Mouse (Mus musculus): ENCODE results near the gene Ewsr1. TPM values are rescaled to one million over a fixed set of nuclear protein-coding genes. Genes with fewer than 3 reads are reported as not detected.
A peak's percentile ranks its signal among the peaks of the same experiment; 100 is the strongest.

The Ewsr1 gene
- polyA plus RNA-seq, 1 experiment from 2014 or later: 242 TPM

DNA sequence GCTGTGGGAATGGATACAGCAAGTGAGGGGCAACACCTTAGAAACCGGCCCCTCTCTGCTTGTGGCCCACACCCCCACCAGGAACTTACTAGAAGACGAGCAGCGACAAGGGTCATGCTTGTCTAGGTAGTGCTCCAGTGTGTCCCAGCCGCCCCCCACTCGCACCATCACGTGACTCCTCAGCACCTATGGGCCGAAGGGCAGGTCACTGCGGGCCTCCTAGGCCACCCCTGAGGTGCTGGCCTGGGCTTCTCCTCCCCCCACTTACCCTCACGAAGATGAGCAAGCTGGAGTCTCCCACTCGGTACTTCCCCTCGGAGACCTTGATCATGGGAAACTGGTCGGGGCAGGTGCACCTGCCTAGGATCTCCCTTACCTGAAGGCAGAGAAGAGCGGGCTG, 36.7 kb downstream of the Ewsr1 start:
- no peaks in the 10 kb centered on the region for H3K9me3 ChIP-seq (ENCODE audit: control insufficient read depth, low read length)
- peak overlapping the region; percentile 33 to 44 for H3K4me3 ChIP-seq (ENCODE audit: control insufficient read depth in 1 of 2, insufficient read depth in 1 of 2, low read depth in 1 of 2, low read length in 2 of 2)
- peaks cover 28 to 49% of the 10 kb centered on the region in 2 experiments for H3K4me1 ChIP-seq (ENCODE audit: control insufficient read depth in 2 of 2, insufficient read depth in 2 of 2, low read length in 2 of 2)
- peak overlapping the region; percentile 60; the same call in 1 of the 2 replicates for H3K9ac ChIP-seq (ENCODE audit: low read length)
- H3K27me3 ChIP-seq (ENCODE audit: control insufficient read depth, insufficient read depth, low read length): peaks cover 54% of the 10 kb centered on the region
- no peak overlapping the region for H3K27ac ChIP-seq (replicated peaks in 1 of 2; ENCODE audit: control insufficient read depth in 1 of 2, insufficient read depth in 1 of 2, low read depth in 2 of 2, low read length in 2 of 2)
- H3K36me3 ChIP-seq (ENCODE audit: control insufficient read depth, insufficient read depth, low read length): peaks cover 9% of the 10 kb centered on the region
- 42% methylated on average over 13 of the region's 13 CpGs for WGBS
- peak overlapping the region; percentile 83 for H3K4me2 ChIP-seq (ENCODE audit: low read length)
- ATAC-seq (ENCODE audit: insufficient number of reproducible peaks, insufficient read depth, low FRiP score, low read depth): no peak

DNA sequence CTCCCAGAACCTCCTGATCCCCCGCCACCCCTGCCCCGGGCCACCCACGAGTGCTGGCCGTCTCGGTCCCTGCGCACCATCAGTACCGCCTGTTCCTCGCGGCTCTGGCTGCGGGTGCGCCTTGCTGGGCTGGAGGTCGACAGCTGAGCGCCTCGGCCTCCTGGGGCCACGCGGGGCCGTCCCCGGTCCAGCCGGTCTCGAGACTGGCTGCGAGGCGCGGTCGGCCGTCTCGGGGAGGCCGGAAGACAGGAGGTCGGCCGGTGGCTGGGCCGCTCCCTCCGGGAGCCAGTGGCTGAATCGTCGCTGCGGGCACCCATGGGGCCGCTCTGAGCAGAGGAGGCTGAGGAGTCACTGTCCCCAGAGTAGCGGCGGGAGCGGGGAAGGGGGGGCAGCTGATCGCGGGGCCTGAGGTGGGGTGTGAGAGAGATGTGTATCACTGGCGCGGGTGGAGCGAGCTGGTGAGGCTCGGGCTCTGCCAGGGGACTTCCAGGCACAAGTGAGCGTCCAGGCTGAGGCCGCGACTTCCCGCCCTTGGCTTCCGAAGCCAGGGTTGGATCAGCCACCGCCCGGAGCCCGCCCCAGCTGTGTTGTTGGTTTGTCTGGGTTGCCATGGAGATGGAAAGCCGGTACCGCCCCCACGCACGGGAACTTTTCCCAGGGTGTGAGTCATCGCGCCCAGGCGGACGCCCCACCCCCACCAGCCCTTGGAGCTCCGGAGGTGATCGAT, 37.5 kb downstream of the Ewsr1 start:
- peak; percentile 44 for ATAC-seq (ENCODE audit: insufficient number of reproducible peaks, insufficient read depth, low FRiP score, low read depth)
- Histone ChIP-seq H3K9ac (ENCODE audit: low read length) (peak overlapping the region; percentile 60; the same call in 1 of the 2 replicates), H3K36me3 (ENCODE audit: control insufficient read depth, insufficient read depth, low read length) (peaks cover 9% of the 10 kb centered on the region), H3K27ac (replicated peaks in 1 of 2; ENCODE audit: control insufficient read depth in 1 of 2, insufficient read depth in 1 of 2, low read depth in 2 of 2, low read length in 2 of 2) (no peak overlapping the region), H3K27me3 (ENCODE audit: control insufficient read depth, insufficient read depth, low read length) (peaks cover 62% of the 10 kb centered on the region), H3K4me3 (ENCODE audit: control insufficient read depth in 1 of 2, insufficient read depth in 1 of 2, low read depth in 1 of 2, low read length in 2 of 2) (peak overlapping the region; percentile 33 to 44), H3K4me1 (ENCODE audit: control insufficient read depth in 2 of 2, insufficient read depth in 2 of 2, low read length in 2 of 2) (peaks cover 28 to 49% of the 10 kb centered on the region in 2 experiments), H3K9me3 (ENCODE audit: control insufficient read depth, low read length) (no peaks in the 10 kb centered on the region), H3K4me2 (ENCODE audit: low read length) (peak overlapping the region; percentile 83)
- 2% methylated on average over 62 of the region's 62 CpGs for WGBS

DNA sequence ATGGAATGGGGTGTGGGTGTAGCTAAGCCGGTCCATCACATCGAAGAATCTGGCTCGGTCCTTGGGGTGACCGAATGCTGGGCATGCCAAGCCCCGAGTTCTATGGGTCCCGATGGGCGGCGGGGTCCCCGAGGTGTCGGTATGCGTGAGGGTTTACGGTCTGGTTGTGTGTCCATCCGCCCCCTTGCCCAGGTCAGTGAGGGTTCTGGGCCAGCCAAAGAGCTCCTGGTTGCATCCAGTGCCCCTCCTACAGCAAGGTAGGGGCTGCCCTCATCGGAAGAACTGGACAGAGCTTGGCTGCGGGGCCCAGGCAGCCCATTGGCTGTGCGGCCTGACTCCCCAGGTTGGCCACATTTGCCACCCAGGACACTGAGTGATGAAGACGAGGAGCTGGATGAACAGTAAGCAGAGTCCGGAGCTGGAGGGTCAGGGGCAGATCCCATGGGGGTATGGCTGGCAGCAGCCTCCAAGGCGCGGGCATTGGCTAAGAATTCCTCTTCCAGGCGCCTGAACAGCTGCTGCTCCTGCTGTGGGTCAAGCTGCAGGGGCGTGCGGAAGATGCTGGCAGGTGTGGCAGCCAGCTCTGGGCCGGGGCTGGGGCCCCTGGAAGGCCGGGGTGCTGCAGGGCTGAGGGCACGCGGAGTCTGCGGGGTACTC, 38.2 kb downstream of the Ewsr1 start:
- peak overlapping the region; percentile 83 for H3K4me2 ChIP-seq (ENCODE audit: low read length)
- H3K36me3 ChIP-seq (ENCODE audit: control insufficient read depth, insufficient read depth, low read length): peaks cover 9% of the 10 kb centered on the region
- H3K9me3 ChIP-seq (ENCODE audit: control insufficient read depth, low read length): no peaks in the 10 kb centered on the region
- ATAC-seq (ENCODE audit: insufficient number of reproducible peaks, insufficient read depth, low FRiP score, low read depth): no peak
- peaks cover 28 to 49% of the 10 kb centered on the region in 2 experiments for H3K4me1 ChIP-seq (ENCODE audit: control insufficient read depth in 2 of 2, insufficient read depth in 2 of 2, low read length in 2 of 2)
- WGBS: 65% methylated on average over 28 of the region's 28 CpGs
- peaks cover 69% of the 10 kb centered on the region for H3K27me3 ChIP-seq (ENCODE audit: control insufficient read depth, insufficient read depth, low read length)
- H3K9ac ChIP-seq (ENCODE audit: low read length): peak overlapping the region; percentile 60; the same call in 1 of the 2 replicates
- H3K27ac ChIP-seq (replicated peaks in 1 of 2; ENCODE audit: control insufficient read depth in 1 of 2, insufficient read depth in 1 of 2, low read depth in 2 of 2, low read length in 2 of 2): no peak overlapping the region
- H3K4me3 ChIP-seq (ENCODE audit: control insufficient read depth in 1 of 2, insufficient read depth in 1 of 2, low read depth in 1 of 2, low read length in 2 of 2): peak overlapping the region in 1 of 2 experiments; percentile 44; a peak in 2 of 4 replicates

DNA sequence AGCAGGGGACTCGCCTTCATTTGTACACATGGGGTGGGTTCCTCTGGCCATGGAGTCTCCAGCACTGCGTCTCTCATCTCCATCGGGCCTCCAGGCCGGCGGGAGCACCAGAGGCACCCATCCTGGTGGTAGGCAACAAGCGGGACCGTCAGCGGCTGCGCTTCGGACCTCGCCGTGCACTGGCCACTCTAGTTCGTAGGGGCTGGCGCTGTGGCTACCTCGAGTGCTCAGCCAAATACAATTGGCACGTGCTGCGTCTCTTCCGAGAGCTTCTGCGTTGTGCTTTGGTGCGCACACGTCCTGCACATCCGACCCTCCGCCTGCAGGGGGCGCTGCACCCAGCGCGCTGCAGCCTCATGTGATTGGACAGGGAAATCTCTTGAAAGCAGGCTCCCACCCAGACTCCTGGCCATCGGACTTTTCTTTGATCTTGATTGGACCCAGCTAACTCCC, 39.3 kb downstream of the Ewsr1 start:
- Histone ChIP-seq H3K36me3 (ENCODE audit: control insufficient read depth, insufficient read depth, low read length) (peaks cover 9% of the 10 kb centered on the region), H3K4me1 (ENCODE audit: control insufficient read depth in 2 of 2, insufficient read depth in 2 of 2, low read length in 2 of 2) (peaks cover 28 to 47% of the 10 kb centered on the region in 2 experiments), H3K9ac (ENCODE audit: low read length) (no peak overlapping the region), H3K27me3 (ENCODE audit: control insufficient read depth, insufficient read depth, low read length) (peaks cover 69% of the 10 kb centered on the region), H3K9me3 (ENCODE audit: control insufficient read depth, low read length) (no peaks in the 10 kb centered on the region), H3K4me3 (ENCODE audit: control insufficient read depth in 1 of 2, insufficient read depth in 1 of 2, low read depth in 1 of 2, low read length in 2 of 2) (no peak overlapping the region), H3K27ac (replicated peaks in 1 of 2; ENCODE audit: control insufficient read depth in 1 of 2, insufficient read depth in 1 of 2, low read depth in 2 of 2, low read length in 2 of 2) (no peak overlapping the region), H3K4me2 (ENCODE audit: low read length) (no peak overlapping the region)
- WGBS: 10% methylated on average over 27 of the region's 27 CpGs
- no peak for ATAC-seq (ENCODE audit: insufficient number of reproducible peaks, insufficient read depth, low FRiP score, low read depth)

DNA sequence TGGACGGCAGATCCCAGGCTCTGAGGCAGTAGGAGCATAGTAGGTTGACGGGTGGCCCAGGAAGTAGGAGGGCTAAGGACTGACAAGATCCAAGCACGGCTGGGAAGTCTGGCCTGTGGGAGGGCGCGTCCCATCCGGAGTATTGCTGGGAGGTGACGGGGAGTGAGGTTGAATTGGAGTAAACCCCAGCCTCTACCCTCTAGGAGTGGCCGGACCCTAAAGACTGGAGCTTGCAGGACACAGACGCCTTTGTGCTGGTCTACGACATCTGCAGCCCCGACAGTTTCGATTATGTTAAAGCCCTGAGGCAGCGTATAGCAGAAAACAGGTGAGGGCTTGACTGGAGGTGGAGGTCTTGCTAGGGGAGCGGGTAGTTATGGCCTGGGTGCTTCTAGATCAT, 39.8 kb downstream of the Ewsr1 start:
- WGBS: 29% methylated on average over 14 of the region's 14 CpGs
- Histone ChIP-seq H3K36me3 (ENCODE audit: control insufficient read depth, insufficient read depth, low read length) (peaks cover 9% of the 10 kb centered on the region), H3K27me3 (ENCODE audit: control insufficient read depth, insufficient read depth, low read length) (peaks cover 69% of the 10 kb centered on the region), H3K4me3 (ENCODE audit: control insufficient read depth in 1 of 2, insufficient read depth in 1 of 2, low read depth in 1 of 2, low read length in 2 of 2) (no peak overlapping the region), H3K9me3 (ENCODE audit: control insufficient read depth, low read length) (no peaks in the 10 kb centered on the region), H3K9ac (ENCODE audit: low read length) (no peak overlapping the region), H3K4me2 (ENCODE audit: low read length) (no peak overlapping the region), H3K4me1 (ENCODE audit: control insufficient read depth in 2 of 2, insufficient read depth in 2 of 2, low read length in 2 of 2) (peaks cover 23 to 42% of the 10 kb centered on the region in 2 experiments), H3K27ac (replicated peaks in 1 of 2; ENCODE audit: control insufficient read depth in 1 of 2, insufficient read depth in 1 of 2, low read depth in 2 of 2, low read length in 2 of 2) (no peak overlapping the region)
- no peak for ATAC-seq (ENCODE audit: insufficient number of reproducible peaks, insufficient read depth, low FRiP score, low read depth)

DNA sequence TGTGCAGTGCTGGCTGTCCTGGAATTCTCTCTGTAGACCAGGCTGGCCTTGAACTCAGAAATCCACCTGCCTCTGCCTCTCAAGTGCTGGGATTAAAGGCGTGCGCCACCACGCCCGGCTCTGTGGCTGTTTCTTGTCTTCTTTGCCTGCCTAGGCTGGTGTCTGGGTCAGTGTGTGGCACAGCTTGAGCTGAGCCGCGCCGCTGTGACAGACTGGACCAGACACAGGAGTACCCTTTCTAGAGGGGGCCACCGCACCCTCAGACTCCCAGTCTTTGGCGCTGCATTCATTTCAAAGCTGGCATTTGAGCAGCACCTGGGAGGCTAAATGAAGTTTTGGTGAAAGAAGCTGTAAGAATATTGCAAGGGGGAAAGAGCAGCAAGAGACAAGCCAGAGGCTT, 40.3 kb downstream of the Ewsr1 start:
- no peaks in the 10 kb centered on the region for H3K9me3 ChIP-seq (ENCODE audit: control insufficient read depth, low read length)
- peaks cover 20 to 38% of the 10 kb centered on the region in 2 experiments for H3K4me1 ChIP-seq (ENCODE audit: control insufficient read depth in 2 of 2, insufficient read depth in 2 of 2, low read length in 2 of 2)
- peaks cover 68% of the 10 kb centered on the region for H3K27me3 ChIP-seq (ENCODE audit: control insufficient read depth, insufficient read depth, low read length)
- 23% methylated on average over 9 of the region's 9 CpGs for WGBS
- H3K4me3 ChIP-seq (ENCODE audit: control insufficient read depth in 1 of 2, insufficient read depth in 1 of 2, low read depth in 1 of 2, low read length in 2 of 2): no peak overlapping the region; a peak in 1 of 4 replicates
- no peak for ATAC-seq (ENCODE audit: insufficient number of reproducible peaks, insufficient read depth, low FRiP score, low read depth)
- no peak overlapping the region for H3K4me2 ChIP-seq (ENCODE audit: low read length)
- H3K27ac ChIP-seq (replicated peaks in 1 of 2; ENCODE audit: control insufficient read depth in 1 of 2, insufficient read depth in 1 of 2, low read depth in 2 of 2, low read length in 2 of 2): no peak overlapping the region
- no peak overlapping the region for H3K9ac ChIP-seq (ENCODE audit: low read length)
- H3K36me3 ChIP-seq (ENCODE audit: control insufficient read depth, insufficient read depth, low read length): peaks cover 9% of the 10 kb centered on the region

DNA sequence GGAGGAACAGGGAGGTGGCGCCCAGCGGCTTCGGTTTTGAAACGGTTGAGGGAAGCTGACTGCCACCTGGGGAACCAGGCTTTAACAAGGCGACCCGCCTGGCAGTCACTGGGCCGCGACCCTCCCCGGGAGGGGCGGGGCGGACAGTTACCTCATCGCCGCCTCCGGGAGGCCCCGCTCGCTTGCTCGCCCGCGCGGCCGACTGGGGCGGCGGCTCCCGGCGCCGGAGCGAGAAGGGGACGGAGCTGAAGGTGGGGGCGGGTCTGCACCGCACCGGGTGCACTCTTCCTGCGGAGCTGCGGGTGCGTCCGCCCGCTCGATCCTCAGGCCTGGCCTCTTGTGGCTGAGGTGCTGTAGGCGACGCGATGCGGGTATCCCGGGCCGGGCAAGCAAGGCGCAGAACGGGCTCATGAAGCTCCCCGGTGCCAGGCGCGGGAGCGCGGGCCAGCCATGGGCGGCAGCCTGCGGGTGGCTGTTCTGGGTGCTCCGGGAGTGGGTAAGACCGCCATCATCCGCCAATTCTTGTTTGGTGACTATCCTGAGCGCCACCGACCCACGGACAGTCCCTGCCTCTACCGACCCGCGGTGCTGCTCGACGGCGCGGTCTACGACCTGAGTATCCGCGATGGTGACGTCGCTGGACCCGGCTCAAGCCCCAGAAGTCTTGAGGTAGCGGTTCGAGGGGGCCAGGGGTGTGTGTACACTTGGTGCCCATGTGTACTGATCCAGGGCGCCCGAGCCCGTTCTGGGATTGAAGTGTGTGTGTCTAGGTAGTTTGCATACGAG, 41.0 kb downstream of the Ewsr1 start, which contains the start of gene Rasl10a:
Gene Rasl10a (plus strand): TSS at position 273 of the 786 bp plus-strand sequence.
- Histone ChIP-seq H3K27me3 (ENCODE audit: control insufficient read depth, insufficient read depth, low read length) (peaks cover 61% of the 10 kb centered on the region), H3K27ac (replicated peaks in 1 of 2; ENCODE audit: control insufficient read depth in 1 of 2, insufficient read depth in 1 of 2, low read depth in 2 of 2, low read length in 2 of 2) (no peak within 1 kb of the TSS), H3K9me3 (ENCODE audit: control insufficient read depth, low read length) (no peaks in the 10 kb centered on the region), H3K4me2 (ENCODE audit: low read length) (peak within 1 kb of the TSS; percentile 99), H3K4me1 (ENCODE audit: control insufficient read depth in 2 of 2, insufficient read depth in 2 of 2, low read length in 2 of 2) (peaks cover 17 to 31% of the 10 kb centered on the region in 2 experiments), H3K4me3 (ENCODE audit: control insufficient read depth in 1 of 2, insufficient read depth in 1 of 2, low read depth in 1 of 2, low read length in 2 of 2) (peak within 1 kb of the TSS; percentile 55 to 58), H3K36me3 (ENCODE audit: control insufficient read depth, insufficient read depth, low read length) (peaks cover 9% of the 10 kb centered on the region), H3K9ac (ENCODE audit: low read length) (peak within 1 kb of the TSS; percentile 70)
- 2% methylated on average over 77 of the region's 77 CpGs for WGBS
- no peak for ATAC-seq (ENCODE audit: insufficient number of reproducible peaks, insufficient read depth, low FRiP score, low read depth)

Measured in heart, embryonic 14.5 days (tissue).